Mouse (Mus musculus) common myeloid progenitor, adult 5-6 weeks (primary cell): ENCODE measurements around the gene Phlda2. TPM values are rescaled to one million over a fixed set of nuclear protein-coding genes. Genes with fewer than 3 reads are reported as not detected.
"Not testable (repeated sequence)": the region's sequence is repeated elsewhere in the genome, so short reads cannot be mapped to it uniquely, and the experiment has no call there.

Experiments used
- ATAC-seq: replicated peaks from 2 replicates; pipeline ENCODE4 v1.8.0; 2016; ENCODE audit warnings: low read depth, mild to moderate bottlenecking, moderate TSS enrichment, inconsistent platforms; ENCODE audit not compliant: poor library complexity, severe bottlenecking
- total RNA-seq: library from RNA; stranded (forward); fragments of 200-1000, 187-1606 nt; gene quantifications from 2 replicates; pipeline ENCODE4 v1.2.3, GENCODE M21; 2017

Phlda2 gene
- total RNA-seq, result 2.6 and 3.2 TPM in 2 replicates

DNA sequence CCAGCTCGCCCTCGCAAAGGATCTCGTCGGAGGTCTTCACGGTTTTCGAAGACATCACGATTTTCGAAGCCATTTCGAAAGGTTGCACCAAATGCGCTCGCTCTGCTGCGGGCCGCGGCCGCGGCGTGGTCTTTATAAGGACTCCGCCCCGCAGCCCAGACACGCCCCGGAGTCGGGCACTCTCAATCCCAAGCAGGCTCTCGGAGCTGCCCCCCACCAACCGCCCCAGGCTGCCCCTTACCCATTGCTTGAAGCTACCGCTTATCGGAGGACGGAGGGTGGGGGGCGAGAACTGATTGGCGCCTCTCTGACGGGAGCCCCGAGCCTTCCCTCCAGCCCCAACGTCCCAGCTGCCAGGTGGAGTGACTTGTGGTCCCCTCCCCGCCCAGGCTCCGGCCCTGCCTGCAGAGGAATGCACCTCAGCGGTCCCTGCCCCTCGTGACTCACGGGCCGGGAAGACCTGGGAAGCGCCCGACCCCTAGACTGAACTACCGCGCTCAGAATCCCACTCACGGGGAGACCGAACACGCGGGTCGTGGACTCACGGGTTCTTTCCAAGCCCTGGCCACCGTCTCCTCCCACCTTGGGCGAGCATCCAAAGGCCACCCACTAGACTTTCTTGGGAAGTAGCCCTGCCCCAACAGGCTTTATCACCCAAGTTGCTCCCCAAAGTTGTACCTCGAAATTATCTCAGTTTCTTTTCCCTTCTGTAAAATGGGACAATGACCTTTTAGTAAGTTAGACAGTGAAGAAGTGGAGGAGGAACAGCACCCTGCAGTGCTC, at the start of gene Phlda2:
TSS of gene Phlda2 (minus strand) at position 733 of the 783 bp plus-strand sequence.
- peak; percentile 19; the same call in 1 of the 2 replicates for ATAC-seq

DNA sequence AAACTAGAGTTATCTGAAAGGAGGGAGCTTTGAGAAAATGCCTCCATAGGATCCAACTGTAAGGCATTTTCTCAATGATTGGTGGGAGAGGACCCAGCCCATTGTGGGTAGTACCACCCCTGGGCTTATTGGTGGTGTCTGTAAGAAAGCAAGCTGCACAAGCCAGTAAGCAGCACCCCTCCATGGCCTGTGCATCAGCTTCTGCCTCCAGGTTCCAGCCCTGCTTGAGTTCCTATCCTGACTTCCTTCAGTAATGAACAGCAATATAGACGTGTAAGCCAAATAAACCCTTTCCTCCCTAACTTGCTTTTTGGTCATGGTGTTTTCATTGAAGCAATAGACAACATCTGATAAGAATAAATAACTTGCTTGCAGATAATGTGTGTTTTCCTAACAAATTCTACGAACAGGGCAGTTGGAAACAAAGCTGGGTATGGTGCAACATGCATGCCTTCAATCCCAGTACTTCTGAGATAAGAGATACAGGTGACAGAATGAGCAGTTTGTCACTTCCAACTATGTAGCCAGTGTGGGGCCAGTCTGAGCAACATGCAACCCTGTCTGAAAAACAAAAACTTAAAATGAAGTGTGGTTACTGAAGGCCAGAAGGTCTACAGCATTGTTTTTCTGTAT, 46.8 kb upstream of the Phlda2 start:
- no peak for ATAC-seq

- peak; percentile 95 for ATAC-seq
These were observed 46.1 kb upstream of the Phlda2 start, which contains the start of gene Nap1l4 for GRCm38 (mm10) chr7:143548976-143549457. Gene Nap1l4, minus strand, starts transcription at chr7:143549106.

DNA sequence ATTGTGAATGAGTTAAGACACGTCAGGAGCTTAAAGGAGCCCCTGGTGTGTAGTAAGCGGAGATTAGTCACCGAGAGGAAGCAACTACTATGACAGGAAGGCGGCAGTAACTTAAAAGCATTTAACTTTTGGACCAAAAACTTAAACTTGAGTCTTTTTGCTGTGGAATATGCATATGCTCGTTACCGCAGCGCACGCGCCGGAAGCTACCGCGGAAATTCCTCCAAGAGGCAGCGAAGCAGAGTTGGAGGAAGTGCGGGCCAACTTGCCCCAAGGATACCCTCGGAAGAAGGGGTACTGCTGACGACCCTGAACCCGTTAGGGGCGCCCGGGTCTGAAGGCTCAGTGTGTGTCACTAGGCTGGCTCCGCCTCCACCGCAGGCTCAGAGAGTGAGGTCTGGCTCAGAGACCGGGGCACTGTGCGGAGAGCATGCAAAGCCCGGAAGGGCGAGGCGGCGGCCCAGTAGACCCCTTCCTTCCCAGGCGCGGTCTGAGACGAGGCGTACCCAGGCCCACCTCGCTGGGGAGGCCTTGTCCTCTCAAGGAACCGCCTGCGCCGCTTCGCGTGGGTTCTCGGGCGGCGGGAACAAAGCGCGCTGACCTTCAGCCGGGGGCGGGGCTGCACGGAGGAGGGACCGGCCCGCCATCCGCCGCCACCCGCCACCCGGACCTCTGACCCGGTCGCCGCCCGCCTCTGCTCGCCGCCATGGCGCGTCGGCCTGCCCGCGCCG, 45.4 kb upstream of the Phlda2 start:
- ATAC-seq, result peak; percentile 43

DNA sequence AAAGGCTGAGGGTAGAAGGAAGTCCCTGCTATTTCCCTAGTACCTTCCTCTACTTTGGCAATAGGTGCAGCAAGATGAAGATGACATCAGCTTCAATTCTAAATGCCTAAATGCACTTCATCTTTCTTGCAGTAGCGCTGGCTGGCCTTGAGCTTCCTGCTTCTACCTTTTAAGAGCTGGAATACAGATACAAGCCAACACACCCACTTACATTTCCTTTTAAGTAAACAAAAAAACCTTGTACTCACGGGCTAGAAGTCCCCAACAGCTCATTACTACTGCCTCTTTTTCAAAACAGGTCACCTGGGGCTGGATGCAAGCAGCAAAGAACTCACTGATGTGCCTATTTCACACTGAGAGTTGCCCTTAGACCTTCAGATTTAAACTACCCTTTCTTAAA, 43.6 kb upstream of the Phlda2 start:
- ATAC-seq, result no peak

GRCm38 (mm10) chr7:143544368-143544767, 41.4 kb upstream of the Phlda2 start:
- ATAC-seq, result no peak

- ATAC-seq, result no peak
These were observed 35.7 kb upstream of the Phlda2 start for GRCm38 (mm10) chr7:143538671-143539070.

DNA sequence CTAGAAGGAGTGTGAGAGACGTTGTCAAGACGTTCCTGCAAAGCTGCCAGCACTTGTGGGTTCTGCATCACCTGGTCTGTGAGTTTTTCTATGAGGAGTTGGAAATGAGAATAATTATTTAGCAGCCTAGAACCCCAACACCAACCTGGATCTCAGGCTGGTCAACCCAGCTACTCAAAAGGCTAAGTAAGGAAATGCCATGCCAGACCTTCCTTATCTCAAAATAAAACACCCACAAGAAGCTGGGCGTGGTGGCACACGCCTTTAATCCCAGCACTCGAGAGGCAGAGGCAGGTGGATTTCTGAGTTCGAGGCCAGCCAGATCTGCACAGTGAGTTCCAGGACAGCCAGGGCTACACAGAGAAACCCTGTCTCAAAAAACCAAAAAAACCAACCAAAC, 35.3 kb upstream of the Phlda2 start:
- not testable (repeated sequence) for ATAC-seq

- no peak for ATAC-seq
These were observed 33.3 kb upstream of the Phlda2 start for GRCm38 (mm10) chr7:143536251-143536650.

DNA sequence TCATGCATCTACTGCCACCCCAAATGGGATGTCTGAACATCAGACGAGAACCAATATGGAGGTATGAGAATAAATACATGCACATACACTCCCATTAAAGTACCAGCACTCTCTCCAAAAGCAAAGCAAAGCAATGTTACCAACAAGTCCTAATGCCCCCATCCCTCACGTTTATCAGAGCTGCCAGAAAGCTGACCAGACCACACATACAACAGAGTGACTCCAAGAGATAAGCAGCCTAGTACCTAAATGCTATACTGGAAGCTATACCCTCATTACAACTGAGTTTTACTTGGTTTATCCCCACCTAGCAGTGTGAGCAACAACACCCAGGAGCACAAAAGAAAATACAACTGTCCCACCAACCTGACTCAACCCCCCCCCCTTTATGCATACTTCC, 30.3 kb upstream of the Phlda2 start:
- ATAC-seq, result peak; percentile 86

- no peak for ATAC-seq
These were observed 29.5 kb upstream of the Phlda2 start for GRCm38 (mm10) chr7:143532410-143532809.

DNA sequence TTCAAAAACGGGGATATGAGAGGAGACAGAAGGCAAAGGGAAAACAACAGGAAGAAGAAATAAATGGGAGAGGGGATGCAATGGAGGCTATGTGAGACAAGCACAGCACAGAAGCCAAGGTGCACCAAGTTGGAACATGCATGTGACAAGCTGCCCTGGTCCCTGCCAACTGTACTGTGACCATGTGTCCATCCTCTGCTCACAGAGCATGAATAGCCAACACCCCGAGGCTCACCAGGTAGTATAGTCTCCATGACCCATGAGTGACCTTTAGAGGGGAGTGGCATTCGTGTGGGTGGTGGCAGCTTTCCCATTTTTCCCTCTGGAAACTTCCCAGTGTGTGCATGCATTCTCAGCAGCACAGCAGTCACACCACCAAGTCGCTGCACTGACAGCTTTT, 16.4 kb upstream of the Phlda2 start:
- ATAC-seq, result no peak

DNA sequence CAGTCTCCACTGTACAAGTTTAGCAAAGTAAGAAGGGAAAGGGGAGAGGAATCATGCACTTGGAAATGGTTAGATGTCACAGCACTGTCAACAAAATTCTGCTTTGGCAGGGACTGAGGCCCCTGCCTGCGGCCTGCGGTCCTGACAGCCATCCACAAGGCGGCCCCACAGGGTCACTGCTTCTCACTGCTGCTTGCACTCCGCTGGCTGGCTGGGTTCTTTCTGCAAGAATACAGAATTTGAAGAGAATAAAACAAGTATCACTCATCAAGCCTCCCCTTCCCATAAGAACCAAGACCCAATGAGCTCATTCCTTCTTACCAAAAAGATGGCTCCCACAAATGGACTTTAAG, 11.4 kb upstream of the Phlda2 start:
- ATAC-seq, result no peak

DNA sequence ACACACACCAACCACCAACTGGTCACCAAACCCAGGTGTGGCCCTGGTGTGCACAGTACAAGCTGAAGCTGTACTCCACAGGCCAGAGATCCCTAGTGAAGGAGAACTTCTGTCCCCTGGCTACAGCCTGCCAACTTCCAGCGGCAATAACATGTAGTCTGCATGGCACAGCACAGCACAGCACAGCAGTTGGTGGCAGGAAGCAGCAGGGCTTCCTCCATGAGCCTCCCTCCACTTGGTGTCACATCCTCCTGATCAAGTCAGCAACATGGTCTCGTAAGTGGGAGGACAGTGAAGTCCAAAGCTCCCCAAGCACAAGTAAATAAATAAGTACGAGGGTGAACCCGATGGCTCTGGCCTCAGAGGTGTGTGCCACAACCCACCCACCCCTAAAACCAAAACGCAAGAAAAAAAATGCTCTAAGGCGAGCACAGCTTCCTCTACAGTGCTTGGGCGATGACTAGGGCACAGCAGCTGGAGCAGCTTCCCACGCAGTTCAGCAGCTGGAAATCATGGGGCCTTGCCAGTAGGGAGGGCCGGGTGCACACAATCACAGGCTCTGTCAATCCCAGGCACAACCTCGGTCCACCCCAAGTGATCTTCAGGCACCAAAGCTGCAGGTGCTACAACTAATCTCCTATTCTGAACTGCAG, 10.9 kb upstream of the Phlda2 start:
- peak; percentile 57 for ATAC-seq

- no peak for ATAC-seq
These were observed 8.4 kb upstream of the Phlda2 start for GRCm38 (mm10) chr7:143511335-143511712.

DNA sequence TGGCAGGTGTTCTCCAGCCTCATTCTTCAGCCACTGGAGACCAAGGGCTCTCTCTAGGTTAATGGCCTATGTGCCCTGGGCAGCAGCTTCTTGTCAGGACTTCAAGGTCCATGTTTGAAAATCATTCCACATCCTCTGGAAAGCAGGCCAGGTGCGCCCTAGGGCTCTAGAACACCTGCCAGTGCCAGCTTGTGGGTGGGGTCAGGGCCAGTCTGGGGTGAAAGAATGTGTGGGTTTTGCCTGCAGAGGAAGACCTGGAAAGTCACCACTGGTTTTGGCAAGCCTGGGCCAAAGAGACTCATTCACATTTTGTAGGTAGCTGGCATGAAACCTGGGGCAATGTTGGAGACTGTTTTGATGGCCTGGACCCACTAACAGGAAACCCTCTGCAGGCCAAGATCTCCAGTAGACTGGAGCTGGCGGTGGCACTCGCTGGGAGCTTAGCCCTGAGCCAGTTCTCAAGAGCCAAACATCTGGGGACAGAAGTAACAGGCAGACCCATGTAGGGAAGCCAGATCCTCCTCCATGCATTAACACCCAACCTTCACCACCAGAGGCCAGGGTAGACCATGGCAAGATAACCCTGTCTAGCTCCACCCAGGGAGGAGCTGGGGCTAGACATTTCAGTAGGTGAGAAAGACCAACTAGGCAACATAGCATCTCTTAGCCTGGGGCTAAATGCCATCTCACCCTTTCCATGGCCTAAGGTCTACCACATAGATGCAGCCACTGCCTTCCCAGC, 7.8 kb upstream of the Phlda2 start:
- peak; percentile 31 for ATAC-seq

GRCm38 (mm10) chr7:143509566-143509965, 6.6 kb upstream of the Phlda2 start:
- ATAC-seq, result no peak

- ATAC-seq, result peak; percentile 52
These were observed 3.7 kb upstream of the Phlda2 start for GRCm38 (mm10) chr7:143506675-143507074.

- ATAC-seq, result no peak
These were observed 3.3 kb upstream of the Phlda2 start for GRCm38 (mm10) chr7:143506271-143506670.

DNA sequence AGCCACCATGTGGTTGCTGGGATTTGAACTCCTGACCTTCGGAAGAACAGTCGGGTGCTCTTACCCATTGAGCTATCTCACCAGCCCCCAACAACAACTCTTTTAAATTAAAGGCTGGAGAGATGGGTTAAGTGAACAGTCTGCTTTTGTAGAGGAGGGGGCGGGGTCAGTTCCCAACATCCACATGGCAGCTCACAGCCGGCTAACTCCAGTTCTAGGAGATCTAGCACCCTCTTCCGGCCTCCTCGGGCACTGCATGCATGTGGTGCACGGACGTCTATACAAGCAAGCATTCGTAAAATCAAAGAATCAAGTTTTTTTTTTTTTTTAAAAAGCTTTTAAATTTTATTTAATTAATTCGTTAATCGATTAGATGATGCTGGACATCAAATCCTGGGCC, 2.9 kb upstream of the Phlda2 start:
- ATAC-seq, result peak; percentile 70
